Mouse (Mus musculus) forebrain, embryonic 14.5 days (tissue): ENCODE measurements around the gene Swi5. TPM values are rescaled to one million over a fixed set of nuclear protein-coding genes. Genes with fewer than 3 reads are reported as not detected.

Experiments used
- ATAC-seq: fragments of 200-750 bp; cut with Nextera tagmentation; 2 replicates; pipeline ENCODE4 v1.8.0; 2017; ENCODE audit warnings: mild to moderate bottlenecking, moderate library complexity
- DNase-seq: peaks from one replicate; pipeline ENCODE4 v3.0.0-alpha.2; 2015; ENCODE audit warnings: low spot score
- H3K27ac ChIP-seq: fragments of 300-500 bp; sonication (generic); 2 replicates; pipeline ENCODE4 v1.5.1; 2014; ENCODE audit warnings: low read depth, mild to moderate bottlenecking, control low read depth, low read length, moderate library complexity
- H3K27me3 ChIP-seq: fragments of 300-500 bp; sonication (generic); replicated peaks from 2 replicates; pipeline ENCODE4 v1.6.1; 2014; ENCODE audit warnings: low read length, control low read depth, mixed read lengths; ENCODE audit not compliant: control insufficient read depth, insufficient read depth
- H3K36me3 ChIP-seq: fragments of 300-500 bp; sonication (generic); 2 replicates; pipeline ENCODE4 v1.6.1; 2014; ENCODE audit warnings: low read length, control low read depth; ENCODE audit not compliant: control insufficient read depth, insufficient read depth
- H3K4me1 ChIP-seq: fragments of 300-500 bp; sonication (generic); 2 replicates; pipeline ENCODE4 v1.6.1; 2014; ENCODE audit warnings: antibody characterized with exemption, low read length, control low read depth; ENCODE audit not compliant: control insufficient read depth, insufficient read depth
- H3K4me2 ChIP-seq: fragments of 300-500 bp; sonication (generic); 2 replicates; pipeline ENCODE4 v1.6.1; 2014; ENCODE audit warnings: mild to moderate bottlenecking, control low read depth, low read length
- H3K4me3 ChIP-seq: fragments of 300-500 bp; sonication (generic); 2 replicates; pipeline ENCODE4 v1.5.1; 2014; ENCODE audit warnings: low read depth, low read length, control low read depth
- H3K9ac ChIP-seq: fragments of 300-500 bp; sonication (generic); 2 replicates; pipeline ENCODE4 v1.6.1; 2014; ENCODE audit warnings: mild to moderate bottlenecking, low read length, control low read depth, moderate library complexity
- H3K9me3 ChIP-seq: fragments of 300-500 bp; sonication (generic); replicated peaks from 2 replicates; pipeline ENCODE4 v1.6.1; 2016; ENCODE audit warnings: low read length, control low read depth, mixed read lengths; ENCODE audit not compliant: control insufficient read depth
- WGBS: fragments of 180-500 bp; shearing (Covaris S2); extraction: QIAGEN DNeasy Blood & Tissue Kit; methylation state at CpG from one replicate; pipeline ENCODE4 v1.1.7; 2014; 5-methylcytosine and 5-hydroxymethylcytosine counted together
- polyA plus RNA-seq: library from polyadenylated mRNA; unstranded; fragments of >200 nt; fragmentation: Nextera tagmentation; extraction: Ambion mirVana; gene quantifications from 2 replicates; pipeline ENCODE4 v1.2.1, GENCODE M21; 2014

The Swi5 gene
- polyA plus RNA-seq, 1 experiment from 2014 or later, result 243 TPM

GRCm38 (mm10) chr2:32242986-32243385 lies 44.9 kb downstream of the Swi5 start:
- Histone ChIP-seq H3K27ac (no peak overlapping the region), H3K9ac (no peak overlapping the region), H3K27me3 (no peaks in the 10 kb centered on the region), H3K4me3 (no peak overlapping the region), H3K4me2 (no peak overlapping the region), H3K9me3 (no peaks in the 10 kb centered on the region), H3K36me3 (peaks cover 58% of the 10 kb centered on the region), H3K4me1 (no peaks in the 10 kb centered on the region)
- ATAC-seq (no peak), DNase-seq (no peak)
- 88% methylated on average over 4 of the region's 4 CpGs for WGBS

- peaks cover 7% of the 10 kb centered on the region; the same call in 1 of the 2 replicates for H3K4me1 ChIP-seq
- 87% methylated on average over 5 of the region's 5 CpGs for WGBS
- H3K27ac ChIP-seq, result no peak overlapping the region
- H3K4me3 ChIP-seq, result no peak overlapping the region
- H3K27me3 ChIP-seq, result no peaks in the 10 kb centered on the region
- H3K9ac ChIP-seq, result no peak overlapping the region
- DNase-seq, result no peak
- H3K9me3 ChIP-seq, result no peaks in the 10 kb centered on the region
- ATAC-seq, result no peak
- H3K36me3 ChIP-seq, result peaks cover 44% of the 10 kb centered on the region
- H3K4me2 ChIP-seq, result no peak overlapping the region
These were observed 47.3 kb downstream of the Swi5 start for GRCm38 (mm10) chr2:32240591-32240990.

- peaks cover 11% of the 10 kb centered on the region; the same call in 1 of the 2 replicates for H3K4me1 ChIP-seq
- H3K9ac ChIP-seq, result no peak overlapping the region
- peaks cover 38% of the 10 kb centered on the region for H3K36me3 ChIP-seq
- no peaks in the 10 kb centered on the region for H3K27me3 ChIP-seq
- no peak overlapping the region for H3K4me3 ChIP-seq
- DNase-seq (no peak), ATAC-seq (no peak)
- no peak overlapping the region for H3K27ac ChIP-seq
- WGBS, result 92% methylated on average over 9 of the region's 9 CpGs
- no peak overlapping the region for H3K4me2 ChIP-seq
- H3K9me3 ChIP-seq, result no peaks in the 10 kb centered on the region
These were observed 49.0 kb downstream of the Swi5 start for GRCm38 (mm10) chr2:32238708-32239435.

DNA sequence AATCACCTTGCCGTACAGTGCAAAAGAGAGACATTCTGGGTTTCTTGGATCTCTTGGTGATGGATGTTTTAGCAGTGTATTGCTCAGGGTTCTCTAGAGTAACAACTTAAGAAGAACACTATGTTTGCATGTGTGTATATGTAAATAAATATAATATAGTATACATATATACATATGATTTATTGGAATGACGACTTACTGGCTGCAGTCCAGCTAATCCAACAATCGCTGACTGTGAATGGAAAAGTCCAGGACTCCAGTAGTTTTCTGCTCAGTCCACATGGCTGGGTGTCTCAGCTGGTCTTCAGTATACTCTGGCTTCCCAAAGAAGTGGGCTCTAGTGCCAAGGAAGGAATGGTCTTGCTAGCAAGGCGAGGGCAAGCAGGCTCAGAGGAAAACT lies 50.3 kb downstream of the Swi5 start:
- DNase-seq, result peak; percentile 14
- WGBS, result 45% methylated on average over 4 of the region's 4 CpGs
- no peak overlapping the region for H3K27ac ChIP-seq

DNA sequence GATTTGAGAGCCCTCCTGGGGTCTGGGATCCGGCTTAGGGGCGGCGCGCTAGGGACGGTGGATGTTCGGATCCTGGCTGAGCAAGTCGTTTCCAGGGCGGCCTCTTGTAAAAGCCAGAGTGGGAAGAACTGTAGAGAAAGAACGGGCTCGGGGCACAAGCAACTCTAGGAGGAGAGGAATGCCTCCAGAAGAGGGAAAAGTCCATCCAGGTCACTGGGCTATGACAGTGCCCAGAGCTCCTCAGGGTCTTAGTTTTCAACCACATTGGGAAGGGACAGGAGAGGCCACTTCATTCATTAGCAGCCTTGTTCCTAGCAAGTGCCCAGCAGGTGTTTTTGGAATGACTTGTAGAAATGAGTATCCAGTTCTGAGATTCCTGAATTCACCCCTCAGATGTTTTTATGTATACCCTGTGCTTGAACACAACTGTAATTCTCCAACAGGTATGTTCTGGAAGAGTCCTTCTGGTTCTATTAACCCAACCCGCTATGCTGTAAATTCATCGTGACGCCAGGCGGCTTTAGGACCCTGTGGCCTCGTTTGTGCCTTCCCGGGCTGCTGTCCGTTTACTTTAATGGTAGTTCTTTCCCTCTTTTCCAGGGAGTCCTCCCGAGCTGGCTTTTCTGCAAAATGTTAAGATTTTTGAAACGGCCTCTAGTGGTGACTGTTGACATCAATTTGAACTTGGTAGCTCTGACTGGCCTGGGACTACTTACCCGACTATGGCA lies 51.0 kb downstream of the Swi5 start:
- H3K27ac ChIP-seq, result peak overlapping the region; percentile 80
- H3K4me3 ChIP-seq, result peak overlapping the region; percentile 65
- H3K4me2 ChIP-seq, result peak overlapping the region; percentile 87
- no peaks in the 10 kb centered on the region for H3K9me3 ChIP-seq
- peak; percentile 47 for ATAC-seq
- peak overlapping the region; percentile 76 for H3K9ac ChIP-seq
- WGBS, result under 1% methylated on average over 20 of the region's 20 CpGs
- peaks cover 40% of the 10 kb centered on the region for H3K36me3 ChIP-seq
- no peaks in the 10 kb centered on the region for H3K27me3 ChIP-seq
- peaks cover 11% of the 10 kb centered on the region; the same call in 1 of the 2 replicates for H3K4me1 ChIP-seq
- peak; percentile 75 for DNase-seq

More for the DNA sequence above, 50.3 kb downstream of the Swi5 start:
- H3K4me1 ChIP-seq, result peaks cover 11% of the 10 kb centered on the region; the same call in 1 of the 2 replicates
- no peak for ATAC-seq
- no peaks in the 10 kb centered on the region for H3K27me3 ChIP-seq
- H3K36me3 ChIP-seq, result peaks cover 39% of the 10 kb centered on the region
- peak overlapping the region; percentile 76 for H3K9ac ChIP-seq
- peak overlapping the region; percentile 65 for H3K4me3 ChIP-seq
- H3K9me3 ChIP-seq, result no peaks in the 10 kb centered on the region
- peak overlapping the region; percentile 87 for H3K4me2 ChIP-seq

GRCm38 (mm10) chr2:32235886-32236759 lies 51.8 kb downstream of the Swi5 start, which contains the start of gene Pomt1:
Gene Pomt1 (plus strand): TSS chr2:32236590.
- H3K4me2 ChIP-seq, result peak within 1 kb of the TSS; percentile 87
- H3K9ac ChIP-seq, result peak within 1 kb of the TSS; percentile 76
- H3K36me3 ChIP-seq, result peaks cover 43% of the 10 kb centered on the region
- ATAC-seq, result peak; percentile 95
- H3K27me3 ChIP-seq, result no peaks in the 10 kb centered on the region
- peaks cover 11% of the 10 kb centered on the region; the same call in 1 of the 2 replicates for H3K4me1 ChIP-seq
- under 1% methylated on average over 54 of the region's 54 CpGs for WGBS
- H3K27ac ChIP-seq, result peak within 1 kb of the TSS; percentile 80
- DNase-seq, result peak; percentile 98
- H3K4me3 ChIP-seq, result peak within 1 kb of the TSS; percentile 65
- no peaks in the 10 kb centered on the region for H3K9me3 ChIP-seq

- Histone ChIP-seq H3K4me2 (peak overlapping the region; percentile 87), H3K9me3 (no peaks in the 10 kb centered on the region), H3K4me3 (peak overlapping the region; percentile 65), H3K9ac (peak overlapping the region; percentile 76), H3K27me3 (no peaks in the 10 kb centered on the region), H3K36me3 (peaks cover 50% of the 10 kb centered on the region), H3K4me1 (peaks cover 11% of the 10 kb centered on the region; the same call in 1 of the 2 replicates), H3K27ac (no peak overlapping the region)
- no peak for DNase-seq
- 40% methylated on average over 7 of the region's 7 CpGs for WGBS
- ATAC-seq, result no peak
These were observed 52.4 kb downstream of the Swi5 start for GRCm38 (mm10) chr2:32235433-32235832.
